Mouse (Mus musculus): Measurements from ENCODE around the gene Abcc3.

- TF ChIP-seq CTCF (IDR thresholded peaks at IDR 0.05; ENCODE audit: control insufficient read depth, insufficient read depth, insufficient replicate concordance, low read depth, low read length) (no peak), POLR2A (IDR thresholded peaks at IDR 0.05; ENCODE audit: control insufficient read depth, low read depth, low read length) (no peak)
Measured at GRCm38 (mm10) chr11:94423855-94424254, 31.1 kb upstream of the Abcc3 start.
